Mouse (Mus musculus): ENCODE results near the gene Spsb1. TPM values are rescaled to one million over a fixed set of nuclear protein-coding genes. Genes with fewer than 3 reads are reported as not detected.
A peak's percentile ranks its signal among the peaks of the same experiment; 100 is the strongest.

Gene Spsb1
- polyA plus RNA-seq, 1 experiment from 2014 or later, result 26.5 TPM

GRCm38 (mm10) chr4:149877202-149877601 lies 77.6 kb downstream of the Spsb1 start:
- H3K4me2 ChIP-seq (replicated peaks; ENCODE audit: low read depth), result no peak overlapping the region

DNA sequence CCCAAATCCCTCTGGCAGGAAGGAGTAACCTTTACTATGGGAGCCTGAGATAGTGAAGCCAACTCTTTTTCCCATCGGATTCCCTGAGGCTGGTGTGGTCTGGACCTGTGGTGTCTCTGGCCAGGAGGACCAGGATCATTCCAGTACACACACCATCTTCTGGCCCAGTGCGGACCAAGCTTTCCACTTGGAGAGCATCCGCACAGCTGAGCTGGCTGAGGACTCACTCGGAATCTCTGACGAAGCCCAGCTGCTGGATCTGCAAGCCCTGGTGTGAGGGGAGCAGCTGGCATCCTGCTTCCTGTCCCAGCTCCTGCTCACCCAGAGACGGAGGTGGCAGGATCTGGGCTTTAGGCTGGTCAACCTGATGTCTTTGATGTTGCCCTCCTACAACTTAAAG lies 78.1 kb downstream of the Spsb1 start:
- no peak overlapping the region for H3K4me2 ChIP-seq (replicated peaks; ENCODE audit: low read depth)
- H3K4me1 ChIP-seq (replicated peaks; ENCODE audit: control insufficient read depth, insufficient read depth, low read length), result no peaks in the 10 kb centered on the region
- no peak for TF ChIP-seq CTCF (IDR thresholded peaks at IDR 0.05; ENCODE audit: low read depth)
- H3K36me3 ChIP-seq (ENCODE audit: control insufficient read depth, insufficient read depth), result no peaks in the 10 kb centered on the region
- WGBS, result 63% methylated on average over 6 of the region's 6 CpGs
- no peak overlapping the region for H3K9ac ChIP-seq (ENCODE audit: low read depth, low read length)
- no peak overlapping the region for H3K4me3 ChIP-seq (ENCODE audit: low read depth, low read length)
- no peaks in the 10 kb centered on the region for H3K9me3 ChIP-seq (ENCODE audit: control insufficient read depth)
- ATAC-seq, result no peak
- no peaks in the 10 kb centered on the region for H3K27me3 ChIP-seq (replicated peaks; ENCODE audit: control insufficient read depth, insufficient read depth, low read length)
- H3K27ac ChIP-seq (ENCODE audit: low read depth, low read length), result no peak overlapping the region

More at GRCm38 (mm10) chr4:149877202-149877601, 77.6 kb downstream of the Spsb1 start:
- Histone ChIP-seq H3K36me3 (ENCODE audit: control insufficient read depth, insufficient read depth) (no peaks in the 10 kb centered on the region), H3K4me1 (replicated peaks; ENCODE audit: control insufficient read depth, insufficient read depth, low read length) (peaks cover 1% of the 10 kb centered on the region), H3K9me3 (ENCODE audit: control insufficient read depth) (no peaks in the 10 kb centered on the region), H3K27ac (ENCODE audit: low read depth, low read length) (no peak overlapping the region), H3K4me3 (ENCODE audit: low read depth, low read length) (no peak overlapping the region), H3K9ac (ENCODE audit: low read depth, low read length) (no peak overlapping the region), H3K27me3 (replicated peaks; ENCODE audit: control insufficient read depth, insufficient read depth, low read length) (no peaks in the 10 kb centered on the region)
- no peak for ATAC-seq
- WGBS, result 60% methylated on average over 3 of the region's 3 CpGs
- peak; percentile 44 for TF ChIP-seq CTCF (IDR thresholded peaks at IDR 0.05; ENCODE audit: low read depth)

- H3K9me3 ChIP-seq (ENCODE audit: control insufficient read depth), result no peaks in the 10 kb centered on the region
- H3K4me1 ChIP-seq (replicated peaks; ENCODE audit: control insufficient read depth, insufficient read depth, low read length), result no peaks in the 10 kb centered on the region
- H3K4me2 ChIP-seq (replicated peaks; ENCODE audit: low read depth), result no peak overlapping the region
- no peak overlapping the region for H3K4me3 ChIP-seq (ENCODE audit: low read depth, low read length)
- no peaks in the 10 kb centered on the region for H3K27me3 ChIP-seq (replicated peaks; ENCODE audit: control insufficient read depth, insufficient read depth, low read length)
- H3K27ac ChIP-seq (ENCODE audit: low read depth, low read length), result no peak overlapping the region
- no peak for TF ChIP-seq CTCF (IDR thresholded peaks at IDR 0.05; ENCODE audit: low read depth)
- WGBS, result 71% methylated on average over 8 of the region's 8 CpGs
- H3K9ac ChIP-seq (ENCODE audit: low read depth, low read length), result no peak overlapping the region
- no peaks in the 10 kb centered on the region for H3K36me3 ChIP-seq (ENCODE audit: control insufficient read depth, insufficient read depth)
- ATAC-seq, result no peak
Observed at GRCm38 (mm10) chr4:149875986-149876501, 78.8 kb downstream of the Spsb1 start.

- ATAC-seq, result no peak
- no peak overlapping the region for H3K4me3 ChIP-seq (ENCODE audit: low read depth, low read length)
- no peaks in the 10 kb centered on the region for H3K9me3 ChIP-seq (ENCODE audit: control insufficient read depth)
- TF ChIP-seq CTCF (IDR thresholded peaks at IDR 0.05; ENCODE audit: low read depth), result no peak
- H3K9ac ChIP-seq (ENCODE audit: low read depth, low read length), result no peak overlapping the region
- H3K27ac ChIP-seq (ENCODE audit: low read depth, low read length), result no peak overlapping the region
- no peaks in the 10 kb centered on the region for H3K36me3 ChIP-seq (ENCODE audit: control insufficient read depth, insufficient read depth)
- no peak overlapping the region for H3K4me2 ChIP-seq (replicated peaks; ENCODE audit: low read depth)
- H3K27me3 ChIP-seq (replicated peaks; ENCODE audit: control insufficient read depth, insufficient read depth, low read length), result no peaks in the 10 kb centered on the region
- 39% methylated on average over 6 of the region's 6 CpGs for WGBS
- no peaks in the 10 kb centered on the region for H3K4me1 ChIP-seq (replicated peaks; ENCODE audit: control insufficient read depth, insufficient read depth, low read length)
Observed at GRCm38 (mm10) chr4:149875296-149875695, 79.5 kb downstream of the Spsb1 start.

- no peak for ATAC-seq
- no peak overlapping the region for H3K4me3 ChIP-seq (ENCODE audit: low read depth, low read length)
- no peak overlapping the region for H3K9ac ChIP-seq (ENCODE audit: low read depth, low read length)
- WGBS, result 62% methylated on average over 6 of the region's 6 CpGs
- no peak overlapping the region for H3K4me2 ChIP-seq (replicated peaks; ENCODE audit: low read depth)
- no peaks in the 10 kb centered on the region for H3K4me1 ChIP-seq (replicated peaks; ENCODE audit: control insufficient read depth, insufficient read depth, low read length)
- TF ChIP-seq CTCF (IDR thresholded peaks at IDR 0.05; ENCODE audit: low read depth), result no peak
- H3K27ac ChIP-seq (ENCODE audit: low read depth, low read length), result no peak overlapping the region
- H3K36me3 ChIP-seq (ENCODE audit: control insufficient read depth, insufficient read depth), result no peaks in the 10 kb centered on the region
- no peaks in the 10 kb centered on the region for H3K27me3 ChIP-seq (replicated peaks; ENCODE audit: control insufficient read depth, insufficient read depth, low read length)
- no peaks in the 10 kb centered on the region for H3K9me3 ChIP-seq (ENCODE audit: control insufficient read depth)
Observed at GRCm38 (mm10) chr4:149872236-149872635, 82.6 kb downstream of the Spsb1 start.

DNA sequence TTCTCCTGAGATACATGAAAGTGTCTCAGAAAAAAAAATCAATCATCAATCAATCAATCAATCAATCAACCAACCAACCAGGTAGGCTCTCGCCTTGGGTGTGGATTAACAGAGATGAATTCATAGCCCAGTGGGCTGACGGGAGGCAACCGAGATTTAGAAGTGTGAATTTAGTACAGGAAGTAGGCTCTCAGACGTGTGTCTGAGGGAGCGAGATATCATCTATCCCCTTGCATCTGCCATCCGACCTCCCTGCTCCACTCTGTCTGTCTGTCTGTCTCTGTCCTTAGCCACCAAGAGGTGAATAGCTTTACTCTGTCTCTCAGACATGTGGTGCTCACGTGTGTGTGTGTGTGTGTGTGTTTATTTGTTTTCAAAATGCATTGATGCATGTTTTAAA lies 83.3 kb downstream of the Spsb1 start:
- no peak for TF ChIP-seq CTCF (IDR thresholded peaks at IDR 0.05; ENCODE audit: low read depth)
- Histone ChIP-seq H3K27ac (ENCODE audit: low read depth, low read length) (no peak overlapping the region), H3K27me3 (replicated peaks; ENCODE audit: control insufficient read depth, insufficient read depth, low read length) (no peaks in the 10 kb centered on the region), H3K4me2 (replicated peaks; ENCODE audit: low read depth) (no peak overlapping the region), H3K9me3 (ENCODE audit: control insufficient read depth) (no peaks in the 10 kb centered on the region), H3K9ac (ENCODE audit: low read depth, low read length) (no peak overlapping the region), H3K4me1 (replicated peaks; ENCODE audit: control insufficient read depth, insufficient read depth, low read length) (no peaks in the 10 kb centered on the region), H3K36me3 (ENCODE audit: control insufficient read depth, insufficient read depth) (no peaks in the 10 kb centered on the region), H3K4me3 (ENCODE audit: low read depth, low read length) (no peak overlapping the region)
- 61% methylated on average over 7 of the region's 7 CpGs for WGBS
- no peak for ATAC-seq

DNA sequence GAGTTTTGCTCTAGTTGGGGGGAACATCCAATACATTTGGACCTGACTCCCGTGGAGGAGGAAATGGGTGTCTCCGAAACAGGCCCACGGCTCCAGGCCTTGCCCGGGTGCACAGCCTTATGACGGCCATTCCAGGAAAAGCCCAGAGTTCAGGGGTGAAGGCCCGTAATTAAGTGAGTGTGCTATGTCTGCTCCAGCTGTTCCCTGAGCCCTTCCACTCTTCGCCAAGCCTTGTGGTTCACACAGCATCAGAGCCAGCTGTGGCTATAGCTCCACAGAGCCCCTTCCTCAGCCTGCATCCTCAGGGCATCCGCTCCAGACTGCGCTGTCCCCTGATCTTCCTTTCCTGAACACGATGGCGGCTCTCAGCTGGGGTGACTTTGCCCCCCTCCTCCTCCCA lies 83.8 kb downstream of the Spsb1 start:
- Histone ChIP-seq H3K4me2 (replicated peaks; ENCODE audit: low read depth) (no peak overlapping the region), H3K4me3 (ENCODE audit: low read depth, low read length) (no peak overlapping the region), H3K4me1 (replicated peaks; ENCODE audit: control insufficient read depth, insufficient read depth, low read length) (no peaks in the 10 kb centered on the region), H3K9ac (ENCODE audit: low read depth, low read length) (no peak overlapping the region), H3K9me3 (ENCODE audit: control insufficient read depth) (no peaks in the 10 kb centered on the region), H3K27ac (ENCODE audit: low read depth, low read length) (no peak overlapping the region), H3K27me3 (replicated peaks; ENCODE audit: control insufficient read depth, insufficient read depth, low read length) (no peaks in the 10 kb centered on the region), H3K36me3 (ENCODE audit: control insufficient read depth, insufficient read depth) (no peaks in the 10 kb centered on the region)
- WGBS, result 70% methylated on average over 11 of the region's 11 CpGs
- ATAC-seq, result no peak
- TF ChIP-seq CTCF (IDR thresholded peaks at IDR 0.05; ENCODE audit: low read depth), result no peak

All from intestine, postnatal 0 days (tissue).